Mouse (Mus musculus): ENCODE results near the gene Ssbp3.
A peak's percentile ranks its signal among the peaks of the same experiment; 100 is the strongest.

Ssbp3 gene

GRCm38 (mm10) chr4:106934931-106935582 lies 24.6 kb downstream of the Ssbp3 start:
- no peak for DNase-seq (ENCODE audit: low spot score in 2 of 2)

GRCm38 (mm10) chr4:106935583-106935935 lies 25.1 kb downstream of the Ssbp3 start:
- no peak for DNase-seq (ENCODE audit: low spot score in 2 of 2)

GRCm38 (mm10) chr4:106936041-106936440 lies 25.5 kb downstream of the Ssbp3 start:
- no peak for DNase-seq (ENCODE audit: low spot score in 2 of 2)

- DNase-seq (ENCODE audit: low spot score in 2 of 2): no peak
Measured at GRCm38 (mm10) chr4:106936741-106937140, 26.2 kb downstream of the Ssbp3 start.

GRCm38 (mm10) chr4:106938506-106939222 lies 28.2 kb downstream of the Ssbp3 start:
- DNase-seq (ENCODE audit: low spot score in 2 of 2): no peak

- DNase-seq (ENCODE audit: low spot score in 2 of 2): no peak
Measured at GRCm38 (mm10) chr4:106939223-106939918, 28.9 kb downstream of the Ssbp3 start.

GRCm38 (mm10) chr4:106939919-106940227 lies 29.4 kb downstream of the Ssbp3 start:
- DNase-seq (ENCODE audit: low spot score in 2 of 2): no peak

GRCm38 (mm10) chr4:106940945-106941344 lies 30.4 kb downstream of the Ssbp3 start:
- DNase-seq (ENCODE audit: low spot score in 2 of 2): no peak

GRCm38 (mm10) chr4:106941475-106941874 lies 31.0 kb downstream of the Ssbp3 start:
- DNase-seq (ENCODE audit: low spot score in 2 of 2): no peak

- no peak for DNase-seq (ENCODE audit: low spot score in 2 of 2)
Measured at GRCm38 (mm10) chr4:106942491-106942890, 32.0 kb downstream of the Ssbp3 start.

- DNase-seq (ENCODE audit: low spot score in 2 of 2): no peak
Measured at GRCm38 (mm10) chr4:106943627-106944026, 33.1 kb downstream of the Ssbp3 start.

- no peak for DNase-seq (ENCODE audit: low spot score in 2 of 2)
Measured at GRCm38 (mm10) chr4:106944898-106945297, 34.4 kb downstream of the Ssbp3 start.

GRCm38 (mm10) chr4:106947741-106948140 lies 37.2 kb downstream of the Ssbp3 start:
- DNase-seq (ENCODE audit: low spot score in 2 of 2): no peak

GRCm38 (mm10) chr4:106948546-106948945 lies 38.0 kb downstream of the Ssbp3 start:
- DNase-seq (ENCODE audit: low spot score in 2 of 2): no peak

- no peak for DNase-seq (ENCODE audit: low spot score in 2 of 2)
Measured at GRCm38 (mm10) chr4:106949200-106949599, 38.7 kb downstream of the Ssbp3 start.

GRCm38 (mm10) chr4:106950801-106951200 lies 40.3 kb downstream of the Ssbp3 start:
- no peak for DNase-seq (ENCODE audit: low spot score in 2 of 2)

GRCm38 (mm10) chr4:106951455-106951854 lies 41.0 kb downstream of the Ssbp3 start:
- no peak for DNase-seq (ENCODE audit: low spot score in 2 of 2)

GRCm38 (mm10) chr4:106953221-106953620 lies 42.7 kb downstream of the Ssbp3 start:
- DNase-seq (ENCODE audit: low spot score in 2 of 2): no peak

GRCm38 (mm10) chr4:106953760-106954159 lies 43.3 kb downstream of the Ssbp3 start:
- no peak for DNase-seq (ENCODE audit: low spot score in 2 of 2)

- DNase-seq (ENCODE audit: low spot score in 2 of 2): peak; percentile 32 to 40
Measured at GRCm38 (mm10) chr4:106955729-106956712, 45.5 kb downstream of the Ssbp3 start.

- DNase-seq (ENCODE audit: low spot score in 2 of 2): no peak
Measured at GRCm38 (mm10) chr4:106958117-106958516, 47.6 kb downstream of the Ssbp3 start.

GRCm38 (mm10) chr4:106958561-106958960 lies 48.1 kb downstream of the Ssbp3 start:
- DNase-seq (ENCODE audit: low spot score in 2 of 2): no peak

Data from heart, adult 9 months (tissue).